Mouse (Mus musculus): ENCODE results near the gene Dbx1. TPM values are rescaled to one million over a fixed set of nuclear protein-coding genes. Genes with fewer than 3 reads are reported as not detected.

Dbx1 gene
- total RNA-seq (2021), result not detected
- long read RNA-seq, experiment 1, result 0 reads
- long read RNA-seq, experiment 2, result 0 reads

GRCm38 (mm10) chr7:49636491-49637115 lies at the start of gene Dbx1:
Gene Dbx1 (minus strand): TSS chr7:49636849.
- intact Hi-C loops (cut with DNase I), result no loop called here

GRCm38 (mm10) chr7:49678826-49679377 lies 42.3 kb upstream of the Dbx1 start:
- intact Hi-C loops (cut with DNase I), result no loop called here
- DNase-seq, result no peak

More at GRCm38 (mm10) chr7:49636491-49637115, at the start of gene Dbx1:
- no peak for DNase-seq

- intact Hi-C loops (cut with DNase I), result no loop called here
- no peak for DNase-seq
Observed at GRCm38 (mm10) chr7:49678100-49678825, 41.6 kb upstream of the Dbx1 start.

GRCm38 (mm10) chr7:49677166-49677565 lies 40.5 kb upstream of the Dbx1 start:
- no peak for DNase-seq
- intact Hi-C loops (cut with DNase I), result no loop called here

GRCm38 (mm10) chr7:49676627-49677026 lies 40.0 kb upstream of the Dbx1 start:
- no peak for DNase-seq
- intact Hi-C loops (cut with DNase I), result no loop called here

- DNase-seq, result no peak
- intact Hi-C loops (cut with DNase I), result no loop called here
Observed at GRCm38 (mm10) chr7:49668260-49668857, 31.7 kb upstream of the Dbx1 start.

- intact Hi-C loops (cut with DNase I), result no loop called here
- DNase-seq, result no peak
Observed at GRCm38 (mm10) chr7:49663575-49663974, 26.9 kb upstream of the Dbx1 start.

- no peak for DNase-seq
Observed at GRCm38 (mm10) chr7:49662492-49663026, 25.9 kb upstream of the Dbx1 start.

GRCm38 (mm10) chr7:49661811-49662491 lies 25.3 kb upstream of the Dbx1 start:
- no peak for DNase-seq
- intact Hi-C loops (cut with DNase I), result no loop called here

More at GRCm38 (mm10) chr7:49662492-49663026, 25.9 kb upstream of the Dbx1 start:
- intact Hi-C loops (cut with DNase I), result no loop called here

GRCm38 (mm10) chr7:49640709-49641305 lies 4.2 kb upstream of the Dbx1 start:
- intact Hi-C loops (cut with DNase I), result no loop called here
- DNase-seq, result no peak

- intact Hi-C loops (cut with DNase I), result no loop called here
- no peak for DNase-seq
Observed at GRCm38 (mm10) chr7:49639864-49640708, 3.4 kb upstream of the Dbx1 start.

GRCm38 (mm10) chr7:49638941-49639776 lies 2.5 kb upstream of the Dbx1 start:
- intact Hi-C loops (cut with DNase I), result no loop called here
- DNase-seq, result no peak

- intact Hi-C loops (cut with DNase I), result no loop called here
Observed at GRCm38 (mm10) chr7:49637851-49638663, 1.4 kb upstream of the Dbx1 start.

GRCm38 (mm10) chr7:49637281-49637680 lies 632 bp upstream of the Dbx1 start:
- intact Hi-C loops (cut with DNase I), result no loop called here
- DNase-seq, result no peak

More at GRCm38 (mm10) chr7:49637851-49638663, 1.4 kb upstream of the Dbx1 start:
- DNase-seq, result no peak

GRCm38 (mm10) chr7:49635971-49636370 lies 678 bp downstream of the Dbx1 start:
- intact Hi-C loops (cut with DNase I), result no loop called here

GRCm38 (mm10) chr7:49635074-49635621 lies 1.5 kb downstream of the Dbx1 start:
- intact Hi-C loops (cut with DNase I), result no loop called here
- DNase-seq, result no peak

More at GRCm38 (mm10) chr7:49635971-49636370, 678 bp downstream of the Dbx1 start:
- DNase-seq, result no peak
